Mouse (Mus musculus) frontal cortex, adult (tissue): Measurements from ENCODE around the gene Rasgef1b.

Experiments
- ATAC-seq: cut with Nextera tagmentation; 2 replicates; pipeline ENCODE4 v1.9.2; 2017; ENCODE audit warnings: mild to moderate bottlenecking, moderate library complexity, mixed read lengths; ENCODE audit not compliant: low TSS enrichment

Gene Rasgef1b

GRCm38 (mm10) chr5:99495354-99496156 is 233.3 kb downstream of the Rasgef1b start:
- no peak for ATAC-seq

- ATAC-seq = no peak
Observed at GRCm38 (mm10) chr5:99493861-99494260, 235.0 kb downstream of the Rasgef1b start.

GRCm38 (mm10) chr5:99493017-99493416 is 235.8 kb downstream of the Rasgef1b start:
- no peak for ATAC-seq

GRCm38 (mm10) chr5:99488479-99489158 is 240.2 kb downstream of the Rasgef1b start:
- ATAC-seq = no peak

- no peak for ATAC-seq
Observed at GRCm38 (mm10) chr5:99487009-99487858, 241.6 kb downstream of the Rasgef1b start.

GRCm38 (mm10) chr5:99483162-99483561 is 245.7 kb downstream of the Rasgef1b start:
- ATAC-seq = peak; percentile 79

GRCm38 (mm10) chr5:99482524-99482923 is 246.3 kb downstream of the Rasgef1b start:
- 0 out of 2 replicates have a peak, but pooled peaks have one; percentile 21 for ATAC-seq

GRCm38 (mm10) chr5:99482016-99482415 is 246.8 kb downstream of the Rasgef1b start:
- no peak for ATAC-seq

- no peak for ATAC-seq
Observed at GRCm38 (mm10) chr5:99480078-99481031, 248.5 kb downstream of the Rasgef1b start.

GRCm38 (mm10) chr5:99479263-99480077 is 249.4 kb downstream of the Rasgef1b start:
- peak; percentile 18; the same call in 1 of the 2 replicates for ATAC-seq

- no peak for ATAC-seq
Observed at GRCm38 (mm10) chr5:99478716-99479115, 250.1 kb downstream of the Rasgef1b start.

GRCm38 (mm10) chr5:99477420-99477815 is 251.4 kb downstream of the Rasgef1b start:
- ATAC-seq = no peak

- ATAC-seq = peak; percentile 64
Observed at GRCm38 (mm10) chr5:99476640-99477419, 252.0 kb downstream of the Rasgef1b start.

- no peak for ATAC-seq
Observed at GRCm38 (mm10) chr5:99472607-99473335, 256.1 kb downstream of the Rasgef1b start.

- ATAC-seq = no peak
Observed at GRCm38 (mm10) chr5:99471790-99472189, 257.1 kb downstream of the Rasgef1b start.

- no peak for ATAC-seq
Observed at GRCm38 (mm10) chr5:99470613-99471012, 258.3 kb downstream of the Rasgef1b start.

- peak; percentile 91 for ATAC-seq
Observed at GRCm38 (mm10) chr5:99459007-99459406, 269.9 kb downstream of the Rasgef1b start.

GRCm38 (mm10) chr5:99457291-99457690 is 271.6 kb downstream of the Rasgef1b start:
- no peak for ATAC-seq

GRCm38 (mm10) chr5:99451939-99452338 is 276.9 kb downstream of the Rasgef1b start:
- no peak for ATAC-seq
